Mouse (Mus musculus) hindbrain, embryonic 10.5 days (tissue): ENCODE results near the gene Olfr469. TPM values are rescaled to one million over a fixed set of nuclear protein-coding genes. Genes with fewer than 3 reads are reported as not detected.

Source experiments
- polyA plus RNA-seq: library from polyadenylated mRNA; unstranded; fragments of >200 nt; fragmentation: Nextera tagmentation; extraction: Ambion mirVana; gene quantifications from 2 replicates; pipeline ENCODE4 v1.2.1, GENCODE M21; 2016

Gene Olfr469
- polyA plus RNA-seq, 1 experiment from 2014 or later = not detected

Other genes starting within 250 kb of the Olfr469 start
- gene Ppfibp2, start 230.3 kb downstream of the Olfr469 start, polyA plus RNA-seq = 7.4 and 10.0 TPM in 2 replicates
- gene 5330417H12Rik, start 200.4 kb downstream of the Olfr469 start, polyA plus RNA-seq = not detected in 2 replicates
- 0.46 and 0.51 TPM in 2 replicates for gene Cyb5r2, start 67.5 kb downstream of the Olfr469 start, polyA plus RNA-seq
- gene Ovch2, start 24.3 kb downstream of the Olfr469 start, polyA plus RNA-seq = not detected in 2 replicates
- not detected in 2 replicates for gene Olfr467, start 13.3 kb downstream of the Olfr469 start, polyA plus RNA-seq
- gene Olfr470, start 21.9 kb upstream of the Olfr469 start, polyA plus RNA-seq = not detected in 2 replicates
- gene Olfr472, start 72.4 kb upstream of the Olfr469 start, polyA plus RNA-seq = not detected in 2 replicates
- not detected in 2 replicates for gene Olfr473, start 104.9 kb upstream of the Olfr469 start, polyA plus RNA-seq
- not detected in 2 replicates for gene Olfr474, start 129.1 kb upstream of the Olfr469 start, polyA plus RNA-seq
- not detected in 2 replicates for gene Olfr476, start 139.3 kb upstream of the Olfr469 start, polyA plus RNA-seq
- gene Olfr477, start 161.2 kb upstream of the Olfr469 start, polyA plus RNA-seq = not detected in 2 replicates
- gene Olfr478, start 208.4 kb upstream of the Olfr469 start, polyA plus RNA-seq = not detected in 2 replicates
- not detected in 2 replicates for gene Olfr479, start 225.2 kb upstream of the Olfr469 start, polyA plus RNA-seq
- not detected in 2 replicates for gene Olfr480, start 241.8 kb upstream of the Olfr469 start, polyA plus RNA-seq